ENCODE assay signal across 7 mouse cellular contexts in the genomic region with DNA sequence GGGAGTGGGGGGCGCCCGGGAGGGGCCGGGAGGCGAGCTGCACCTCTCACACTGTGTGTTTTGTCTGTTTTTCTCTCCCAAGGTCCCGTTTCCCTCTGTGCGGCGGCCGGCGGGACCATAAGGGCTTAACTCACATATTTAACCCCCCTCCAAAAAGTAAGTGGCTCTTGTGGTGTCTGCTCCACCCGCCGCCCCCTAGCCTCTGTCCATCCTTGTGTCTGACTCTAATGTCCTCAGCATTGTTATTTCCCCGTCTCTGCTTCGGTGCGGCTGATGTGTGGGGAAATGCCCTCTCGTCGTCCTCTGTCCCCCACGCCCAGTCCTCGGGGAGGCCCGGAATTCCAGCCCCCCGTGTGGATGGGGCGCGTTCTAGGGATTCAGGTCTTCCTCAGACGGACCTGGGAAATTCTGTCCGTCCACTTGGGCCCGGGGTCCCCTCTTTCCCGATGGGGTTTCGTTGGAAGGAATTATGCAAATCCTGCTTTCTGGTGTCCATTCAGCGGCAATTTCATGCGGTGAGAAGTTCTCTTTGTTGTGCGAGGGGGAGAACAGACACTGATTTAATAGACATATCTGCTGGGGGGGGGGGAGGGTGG. TPM values are rescaled to one million over a fixed set of nuclear protein-coding genes. Genes with fewer than 3 reads are reported as not detected.
A peak's percentile ranks its signal among the peaks of the same experiment; 100 is the strongest.
DNase-seq lines count a peak whose midpoint lies in the region; ATAC-seq and TF ChIP-seq lines count a peak whose summit lies in the region.

No protein-coding gene starts in this region.

- peak overlapping the region; percentile 87 for H3K9ac ChIP-seq in lung, embryonic 14.5 days
- peak overlapping the region; percentile 97 for H3K9ac ChIP-seq in forebrain, embryonic 13.5 days
- peak overlapping the region; percentile 96 for H3K9ac ChIP-seq in hindbrain, embryonic 16.5 days (ENCODE audit: low read depth, low read length)
- H3K9ac ChIP-seq in lung, embryonic 16.5 days (ENCODE audit: low read length), result peak overlapping the region; percentile 91

- no peaks in the 10 kb centered on the region for H3K36me3 ChIP-seq in lung, embryonic 14.5 days (ENCODE audit: insufficient read depth)
- no peaks in the 10 kb centered on the region for H3K36me3 ChIP-seq in forebrain, embryonic 13.5 days (ENCODE audit: poor library complexity, severe bottlenecking)
- no peaks in the 10 kb centered on the region for H3K36me3 ChIP-seq in hindbrain, embryonic 16.5 days (ENCODE audit: control insufficient read depth, insufficient read depth, low read length)
- H3K36me3 ChIP-seq in lung, embryonic 16.5 days (ENCODE audit: control insufficient read depth, insufficient read depth, low read length), result no peaks in the 10 kb centered on the region
- H3K36me3 ChIP-seq in small intestine, adult 2 months (ENCODE audit: control insufficient read depth, insufficient read depth, low read length), result peaks cover 1% of the 10 kb centered on the region; the same call in 1 of the 2 replicates

- no peaks in the 10 kb centered on the region for H3K27me3 ChIP-seq in lung, embryonic 14.5 days (ENCODE audit: insufficient read depth, low read length)
- H3K27me3 ChIP-seq in forebrain, embryonic 13.5 days, result no peaks in the 10 kb centered on the region
- no peaks in the 10 kb centered on the region for H3K27me3 ChIP-seq in hindbrain, embryonic 16.5 days (replicated peaks; ENCODE audit: control insufficient read depth, insufficient read depth, low read length)
- no peaks in the 10 kb centered on the region for H3K27me3 ChIP-seq in lung, embryonic 16.5 days (ENCODE audit: control insufficient read depth, insufficient read depth, low read depth, low read length)
- H3K27me3 ChIP-seq in small intestine, adult 2 months (ENCODE audit: control insufficient read depth, insufficient read depth, low read length), result no peaks in the 10 kb centered on the region

- H3K27ac ChIP-seq in lung, embryonic 14.5 days (ENCODE audit: low read depth), result peak overlapping the region; percentile 98
- peak overlapping the region; percentile 99 for H3K27ac ChIP-seq in forebrain, embryonic 13.5 days
- H3K27ac ChIP-seq in hindbrain, embryonic 16.5 days (ENCODE audit: low read depth, low read length), result peak overlapping the region; percentile 99
- peak overlapping the region; percentile 98 for H3K27ac ChIP-seq in lung, embryonic 16.5 days (ENCODE audit: low read length)
- peak overlapping the region; percentile 45 for H3K27ac ChIP-seq in small intestine, adult 2 months (ENCODE audit: insufficient read depth, low read depth, low read length)

- under 1% methylated on average over 30 of the region's 30 CpGs for WGBS in lung, embryonic 14.5 days
- 1% methylated on average over 28 of the region's 30 CpGs for WGBS in forebrain, embryonic 13.5 days
- under 1% methylated on average over 27 of the region's 30 CpGs for WGBS in hindbrain, embryonic 16.5 days
- WGBS in lung, embryonic 16.5 days, result under 1% methylated on average over 30 of the region's 30 CpGs
- 1% methylated on average over 30 of the region's 30 CpGs for WGBS in small intestine, adult 2 months

- H3K9me3 ChIP-seq in lung, embryonic 14.5 days (ENCODE audit: low read depth, low read length), result no peaks in the 10 kb centered on the region
- no peaks in the 10 kb centered on the region for H3K9me3 ChIP-seq in forebrain, embryonic 13.5 days (replicated peaks)
- H3K9me3 ChIP-seq in hindbrain, embryonic 16.5 days (ENCODE audit: control insufficient read depth, low read length), result no peaks in the 10 kb centered on the region
- no peaks in the 10 kb centered on the region for H3K9me3 ChIP-seq in lung, embryonic 16.5 days (ENCODE audit: control insufficient read depth, low read length)

- H3K4me1 ChIP-seq in lung, embryonic 14.5 days (ENCODE audit: insufficient read depth), result peaks cover 4% of the 10 kb centered on the region; the same call in 1 of the 2 replicates
- H3K4me1 ChIP-seq in forebrain, embryonic 13.5 days, result peaks cover 39% of the 10 kb centered on the region
- H3K4me1 ChIP-seq in hindbrain, embryonic 16.5 days (ENCODE audit: control insufficient read depth, insufficient read depth, low read depth, low read length), result peaks cover 25% of the 10 kb centered on the region
- peaks cover 20% of the 10 kb centered on the region for H3K4me1 ChIP-seq in lung, embryonic 16.5 days (replicated peaks; ENCODE audit: control insufficient read depth, insufficient read depth, low read length)
- H3K4me1 ChIP-seq in small intestine, adult 2 months (ENCODE audit: control insufficient read depth, insufficient read depth, insufficient read length, low read length), result peaks cover 3% of the 10 kb centered on the region; the same call in 1 of the 2 replicates

- no peak for TF ChIP-seq CTCF in lung, embryonic 14.5 days (IDR thresholded peaks at IDR 0.05; ENCODE audit: low read depth)
- no peak for TF ChIP-seq CTCF in small intestine, adult 2 months (IDR thresholded peaks at IDR 0.05; ENCODE audit: extremely low read depth, insufficient read length, insufficient replicate concordance, low read depth, low read length)

- DNase-seq in lung, embryonic 14.5 days, result peak; percentile 37
- no peak for DNase-seq in lung, postnatal 14 days
- peak; percentile 31 for DNase-seq in adrenal gland, adult 8-10 months

- peak overlapping the region; percentile 88 for H3K4me2 ChIP-seq in lung, embryonic 14.5 days
- peak overlapping the region; percentile 69 for H3K4me2 ChIP-seq in forebrain, embryonic 13.5 days
- H3K4me2 ChIP-seq in hindbrain, embryonic 16.5 days (ENCODE audit: low read length), result peak overlapping the region; percentile 74
- H3K4me2 ChIP-seq in lung, embryonic 16.5 days (ENCODE audit: low read depth, low read length), result peak overlapping the region; percentile 92

- no peak for TF ChIP-seq POLR2A in small intestine, adult 2 months (IDR thresholded peaks at IDR 0.05; ENCODE audit: low read depth, low read length)

- peak overlapping the region; percentile 96 for H3K4me3 ChIP-seq in lung, embryonic 14.5 days (ENCODE audit: low read depth, low read length)
- peak overlapping the region; percentile 98 for H3K4me3 ChIP-seq in forebrain, embryonic 13.5 days
- H3K4me3 ChIP-seq in hindbrain, embryonic 16.5 days (ENCODE audit: low read length), result peak overlapping the region; percentile 93
- peak overlapping the region; percentile 96 for H3K4me3 ChIP-seq in lung, embryonic 16.5 days (ENCODE audit: low read length)
- peak overlapping the region; percentile 95 for H3K4me3 ChIP-seq in small intestine, adult 2 months (ENCODE audit: low read depth, low read length)

- peak; percentile 32 for ATAC-seq in lung, embryonic 14.5 days (ENCODE audit: insufficient read depth)
- peak; percentile 67; the same call in 1 of the 2 replicates for ATAC-seq in forebrain, embryonic 13.5 days
- peak; percentile 54 for ATAC-seq in hindbrain, embryonic 16.5 days
- ATAC-seq in lung, embryonic 16.5 days (ENCODE audit: low read depth), result peak; percentile 5

RNA-seq across cellular contexts. Expression of a gene that starts 1.1 kb away (rescaled TPM):
- polyA plus RNA-seq in lung, embryonic 14.5 days (2014; fragmentation: Nextera tagmentation; extraction: Ambion mirVana), result 13.0 and 13.9 TPM in 2 replicates
- 10 to 100 TPM; 13.9 to 26.2 (median 19.9) TPM for total RNA-seq in adrenal gland, adult 8-10 months (2022)
- 28.4 and 30.4 TPM in 2 replicates for polyA plus RNA-seq in forebrain, embryonic 13.5 days (2015; fragmentation: Nextera tagmentation; extraction: Ambion mirVana)
- polyA plus RNA-seq in hindbrain, embryonic 16.5 days (2015; fragmentation: Nextera tagmentation; extraction: Ambion mirVana), result 9.9 and 12.0 TPM in 2 replicates
- 10.7 and 11.4 TPM in 2 replicates for polyA plus RNA-seq in lung, embryonic 16.5 days (2015; fragmentation: Nextera tagmentation; extraction: Ambion mirVana)
- polyA plus RNA-seq in small intestine, adult 2 months (2012; rRNA removed), result 1.6 and 2.9 TPM in 2 replicates

Comparison
In these comparisons a context has a peak if more than half of its experiments do, and no peak if none do; other contexts are left out.
1. ATAC-seq: peak in every context shown above with its lines; median percentile 67 in forebrain, embryonic 13.5 days; 54 in hindbrain, embryonic 16.5 days; 32 in lung, embryonic 14.5 days; 5 in lung, embryonic 16.5 days.
2. H3K27ac ChIP-seq: peak in every context shown above with its lines; median percentile 99 in forebrain, embryonic 13.5 days; 99 in hindbrain, embryonic 16.5 days; 98 in lung, embryonic 14.5 days; 98 in lung, embryonic 16.5 days; 45 in small intestine, adult 2 months.